Mouse (Mus musculus) embryonic fibroblast, embryonic 13.5 days (primary cell): ENCODE measurements around the gene Unc79.

Experiments used
- CTCF ChIP-seq: IDR thresholded peaks from 2 replicates; pipeline ENCODE4 v1.5.1; 2011; ENCODE audit warnings: mild to moderate bottlenecking, control low read depth, low read length, moderate library complexity, borderline replicate concordance; ENCODE audit not compliant: insufficient read depth
- POLR2A ChIP-seq: IDR thresholded peaks from 2 replicates; pipeline ENCODE4 v1.6.1; 2011; ENCODE audit warnings: low read depth, mild to moderate bottlenecking, control low read depth, low read length, moderate library complexity

DNA sequence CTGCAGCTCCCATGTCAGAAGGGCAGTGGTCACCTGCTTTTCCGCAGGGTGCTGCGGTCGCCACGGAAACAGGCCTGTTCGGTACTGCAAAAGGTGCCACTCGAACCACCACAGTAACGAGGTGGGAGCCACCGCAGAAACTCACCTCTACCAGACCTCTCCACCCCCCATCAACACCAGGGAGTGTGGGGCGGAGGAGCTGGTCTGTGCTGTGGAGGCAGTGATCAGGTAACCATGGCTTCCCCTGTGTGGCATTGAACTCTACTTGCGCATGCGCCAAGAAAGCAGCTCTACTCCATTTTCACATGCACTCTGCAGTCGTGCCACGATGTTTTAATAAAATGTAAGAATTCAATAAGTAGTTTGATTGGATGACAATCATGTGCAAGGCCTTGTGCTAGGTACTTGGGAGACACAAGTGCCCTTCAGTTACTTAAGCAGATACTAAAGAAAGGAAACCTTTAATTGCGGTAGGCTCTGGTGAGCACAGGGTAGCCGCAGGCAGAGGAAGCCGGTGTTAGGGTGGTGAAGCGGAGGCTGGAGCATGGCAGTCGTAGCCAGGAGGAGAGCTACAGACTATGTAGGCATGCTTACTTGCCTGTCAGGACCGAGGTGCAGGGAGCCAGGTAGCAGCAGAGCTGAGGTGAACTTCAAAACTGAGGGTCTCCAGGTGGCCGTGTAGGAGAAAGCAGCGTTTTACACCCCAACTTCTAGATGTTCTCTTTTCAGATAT is 110.8 kb downstream of the Unc79 start:
- TF ChIP-seq CTCF: no peak
- no peak for TF ChIP-seq POLR2A
